Mouse (Mus musculus): ENCODE measurements at regions not wholly inside any gene's neighbourhood (a gene's known extent, or its start where the extent isn't known, plus 50 kb on each side); places are given as distances from the start of the nearest gene placed in this dataset.

- TF ChIP-seq HCFC1 (IDR thresholded peaks at IDR 0.05; ENCODE audit: borderline replicate concordance, insufficient read depth, low read length) (no peak), ZC3H11A (IDR thresholded peaks at IDR 0.05; ENCODE audit: borderline replicate concordance, low read depth, low read length) (no peak)
These were observed 322.4 kb upstream of the Clec14a start for GRCm38 (mm10) chr12:58591480-58591829.
